Mouse (Mus musculus): ENCODE data around the gene Ap2s1. TPM values are rescaled to one million over a fixed set of nuclear protein-coding genes. Genes with fewer than 3 reads are reported as not detected.

Gene Ap2s1
- polyA plus RNA-seq, 1 experiment from 2014 or later = 262 TPM

DNA sequence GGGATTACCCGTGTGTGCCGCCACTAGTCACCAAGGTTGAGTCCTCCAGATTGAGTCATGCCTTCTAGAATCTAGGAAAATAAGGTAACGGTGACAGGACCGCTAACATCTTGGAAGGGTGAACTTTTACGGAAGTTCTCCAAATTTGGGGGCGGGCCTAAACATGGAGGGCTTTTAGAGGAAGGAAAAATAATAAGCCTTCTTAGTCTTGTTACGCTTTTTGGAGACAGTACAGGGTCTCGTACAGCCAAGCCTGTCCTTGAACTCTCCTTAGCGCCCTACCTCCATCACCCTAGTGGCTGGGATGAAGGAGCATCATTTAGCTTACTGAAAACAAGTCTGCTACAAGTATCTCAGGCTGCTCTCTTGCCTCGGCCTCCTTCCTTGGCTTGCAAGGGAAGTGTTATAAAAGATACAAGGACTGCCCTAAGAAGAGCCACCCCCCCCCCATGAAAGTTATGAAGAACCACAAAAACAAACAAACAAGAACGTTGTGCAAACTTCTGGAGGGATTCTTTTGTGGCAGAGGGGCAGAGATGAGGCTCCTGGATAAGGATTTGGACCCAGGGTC is 44.4 kb downstream of the Ap2s1 start:
- Histone ChIP-seq H3K4me1 (peaks cover 47% of the 10 kb centered on the region), H3K27ac (0 out of 2 replicates have a peak overlapping the region, but pooled peaks have one; percentile 81), H3K9ac (peak overlapping the region; percentile 74), H3K9me3 (replicated peaks) (no peaks in the 10 kb centered on the region), H3K27me3 (no peaks in the 10 kb centered on the region), H3K4me3 (replicated peaks) (peak overlapping the region; percentile 76), H3K4me2 (peak overlapping the region; percentile 99), H3K36me3 (peaks cover 13% of the 10 kb centered on the region)
- ATAC-seq (replicated peaks; ENCODE audit: low FRiP score) = no peak
- 5% methylated on average over 11 of the region's 11 CpGs for WGBS

DNA sequence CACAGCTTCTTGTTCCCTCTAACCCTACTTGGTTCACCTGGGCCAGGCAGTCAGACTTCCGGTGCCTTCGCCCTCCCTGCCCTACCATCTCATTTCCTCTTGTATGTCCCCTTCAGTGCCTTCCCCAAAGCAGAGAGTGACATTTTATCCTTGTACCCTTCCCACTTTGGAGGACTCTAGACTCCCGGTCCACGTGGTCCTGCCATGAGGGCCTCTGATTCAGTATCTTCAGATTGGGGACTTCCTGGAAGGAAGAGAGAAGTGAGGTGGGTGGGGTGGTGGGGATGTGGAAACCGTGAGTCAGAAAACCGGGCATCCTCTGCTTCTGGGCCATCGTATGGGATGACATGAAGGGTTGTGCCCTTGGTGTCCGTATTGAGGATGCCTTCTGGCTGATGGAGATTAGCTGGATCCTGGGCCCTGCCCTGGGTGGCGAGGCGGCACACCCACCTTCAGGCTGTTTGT is 45.0 kb downstream of the Ap2s1 start:
- H3K27ac ChIP-seq = peak overlapping the region; percentile 43; the same call in 1 of the 2 replicates
- peak overlapping the region; percentile 76 for H3K4me3 ChIP-seq (replicated peaks)
- ATAC-seq (replicated peaks; ENCODE audit: low FRiP score) = peak; percentile 29; the same call in 1 of the 2 replicates
- peak overlapping the region; percentile 99 for H3K4me2 ChIP-seq
- 24% methylated on average over 10 of the region's 10 CpGs for WGBS
- peaks cover 19% of the 10 kb centered on the region for H3K36me3 ChIP-seq
- peak overlapping the region; percentile 74 for H3K9ac ChIP-seq
- no peaks in the 10 kb centered on the region for H3K27me3 ChIP-seq
- peaks cover 47% of the 10 kb centered on the region for H3K4me1 ChIP-seq
- H3K9me3 ChIP-seq (replicated peaks) = no peaks in the 10 kb centered on the region

- peak overlapping the region; percentile 76 for H3K4me3 ChIP-seq (replicated peaks)
- ATAC-seq (replicated peaks; ENCODE audit: low FRiP score) = no peak
- peak overlapping the region; percentile 74; the same call in 1 of the 2 replicates for H3K9ac ChIP-seq
- no peaks in the 10 kb centered on the region for H3K9me3 ChIP-seq (replicated peaks)
- peaks cover 20% of the 10 kb centered on the region for H3K36me3 ChIP-seq
- H3K4me1 ChIP-seq = peaks cover 47% of the 10 kb centered on the region
- 44% methylated on average over 17 of the region's 17 CpGs for WGBS
- H3K4me2 ChIP-seq = peak overlapping the region; percentile 99
- H3K27me3 ChIP-seq = no peaks in the 10 kb centered on the region
- peak overlapping the region; percentile 43; the same call in 1 of the 2 replicates for H3K27ac ChIP-seq
These were observed 45.7 kb downstream of the Ap2s1 start for GRCm38 (mm10) chr7:16783758-16784415.

DNA sequence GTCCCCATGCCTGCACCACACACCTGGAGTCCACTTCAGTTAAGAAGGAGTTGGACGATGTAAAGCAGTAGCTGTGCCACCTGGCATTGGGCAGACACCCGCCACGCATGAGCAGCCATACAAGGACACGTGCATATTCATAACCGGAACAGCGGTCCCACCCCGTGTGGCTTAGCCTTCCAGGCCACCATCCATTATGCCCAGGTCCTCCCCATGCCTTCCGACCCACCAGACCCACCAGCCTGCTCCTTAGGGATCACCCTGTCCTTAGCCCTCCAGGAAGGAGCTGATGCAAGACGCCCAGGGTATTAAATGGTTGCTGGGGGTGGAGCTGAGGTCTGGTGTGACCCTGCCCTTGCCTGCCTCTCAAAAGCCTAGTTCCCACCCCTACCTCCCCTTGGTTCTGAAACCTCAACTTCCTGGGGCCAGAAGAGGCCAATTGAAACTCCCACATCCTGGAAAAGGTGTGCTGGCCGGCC is 46.3 kb downstream of the Ap2s1 start:
- Histone ChIP-seq H3K27ac (peak overlapping the region; percentile 43; the same call in 1 of the 2 replicates), H3K27me3 (no peaks in the 10 kb centered on the region), H3K4me3 (replicated peaks) (peak overlapping the region; percentile 76), H3K36me3 (peaks cover 22% of the 10 kb centered on the region), H3K9me3 (replicated peaks) (no peaks in the 10 kb centered on the region), H3K4me2 (peak overlapping the region; percentile 99), H3K4me1 (peaks cover 47% of the 10 kb centered on the region), H3K9ac (0 out of 2 replicates have a peak overlapping the region, but pooled peaks have one; percentile 4)
- ATAC-seq (replicated peaks; ENCODE audit: low FRiP score) = peak; percentile 14; the same call in 1 of the 2 replicates
- WGBS = 65% methylated on average over 10 of the region's 10 CpGs

DNA sequence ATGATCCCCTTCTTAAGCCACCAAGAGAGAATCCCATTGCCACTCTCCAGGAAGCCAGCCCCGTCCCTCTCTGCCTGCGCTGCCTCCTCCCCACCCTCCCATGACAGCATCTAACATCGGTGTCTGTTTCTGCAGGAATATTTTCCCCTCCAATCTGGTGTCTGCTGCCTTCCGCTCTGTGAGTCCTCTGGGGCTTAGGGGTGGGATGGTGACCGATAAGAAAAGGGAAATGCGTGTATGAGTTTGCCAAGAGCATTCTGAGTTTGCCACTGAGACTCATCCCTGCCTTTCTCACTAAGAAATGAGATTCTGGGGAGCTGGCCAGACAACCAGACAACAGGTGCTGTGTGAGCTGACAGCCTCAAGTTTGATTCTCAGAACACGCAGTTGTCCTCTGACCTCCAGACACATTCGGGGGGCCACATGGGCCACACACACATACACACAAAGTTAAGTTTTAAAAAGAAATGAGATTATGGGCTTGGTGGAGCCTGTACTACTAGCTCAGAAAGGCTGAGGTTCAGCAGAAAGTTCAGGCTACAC is 47.4 kb downstream of the Ap2s1 start:
- Histone ChIP-seq H3K27me3 (no peaks in the 10 kb centered on the region), H3K27ac (no peak overlapping the region), H3K4me1 (peaks cover 39% of the 10 kb centered on the region), H3K4me3 (replicated peaks) (no peak overlapping the region), H3K9ac (no peak overlapping the region), H3K4me2 (0 out of 2 replicates have a peak overlapping the region, but pooled peaks have one; percentile 99), H3K36me3 (peaks cover 32% of the 10 kb centered on the region), H3K9me3 (replicated peaks) (no peaks in the 10 kb centered on the region)
- no peak for ATAC-seq (replicated peaks; ENCODE audit: low FRiP score)
- WGBS = 80% methylated on average over 8 of the region's 8 CpGs

DNA sequence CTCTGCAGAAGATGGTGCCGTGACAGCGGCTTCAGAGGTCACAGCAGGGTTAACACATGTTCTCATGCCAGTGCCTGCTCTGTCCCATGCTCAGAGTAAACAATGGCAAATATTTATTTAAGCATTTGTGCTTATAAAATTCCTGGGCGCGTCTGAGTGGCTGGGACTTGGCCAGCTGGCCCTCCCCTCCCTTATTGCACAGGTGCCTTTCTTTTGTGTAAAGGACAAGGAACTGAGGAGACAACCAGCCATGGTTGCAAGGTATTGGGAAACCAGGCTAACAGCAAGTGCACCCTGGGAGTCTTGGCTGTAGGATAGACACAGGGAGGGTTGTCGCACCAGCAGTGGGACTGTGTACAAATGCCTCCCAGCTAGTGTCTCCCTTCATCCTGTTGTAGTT is 54.1 kb downstream of the Ap2s1 start:
- no peak overlapping the region for H3K9ac ChIP-seq
- H3K36me3 ChIP-seq = peaks cover 59% of the 10 kb centered on the region
- H3K4me3 ChIP-seq (replicated peaks) = no peak overlapping the region
- no peaks in the 10 kb centered on the region for H3K9me3 ChIP-seq (replicated peaks)
- ATAC-seq (replicated peaks; ENCODE audit: low FRiP score) = no peak
- no peak overlapping the region for H3K27ac ChIP-seq
- no peak overlapping the region for H3K4me2 ChIP-seq
- H3K4me1 ChIP-seq = no peaks in the 10 kb centered on the region; the same call in 1 of the 2 replicates
- 61% methylated on average over 5 of the region's 5 CpGs for WGBS
- H3K27me3 ChIP-seq = no peaks in the 10 kb centered on the region

DNA sequence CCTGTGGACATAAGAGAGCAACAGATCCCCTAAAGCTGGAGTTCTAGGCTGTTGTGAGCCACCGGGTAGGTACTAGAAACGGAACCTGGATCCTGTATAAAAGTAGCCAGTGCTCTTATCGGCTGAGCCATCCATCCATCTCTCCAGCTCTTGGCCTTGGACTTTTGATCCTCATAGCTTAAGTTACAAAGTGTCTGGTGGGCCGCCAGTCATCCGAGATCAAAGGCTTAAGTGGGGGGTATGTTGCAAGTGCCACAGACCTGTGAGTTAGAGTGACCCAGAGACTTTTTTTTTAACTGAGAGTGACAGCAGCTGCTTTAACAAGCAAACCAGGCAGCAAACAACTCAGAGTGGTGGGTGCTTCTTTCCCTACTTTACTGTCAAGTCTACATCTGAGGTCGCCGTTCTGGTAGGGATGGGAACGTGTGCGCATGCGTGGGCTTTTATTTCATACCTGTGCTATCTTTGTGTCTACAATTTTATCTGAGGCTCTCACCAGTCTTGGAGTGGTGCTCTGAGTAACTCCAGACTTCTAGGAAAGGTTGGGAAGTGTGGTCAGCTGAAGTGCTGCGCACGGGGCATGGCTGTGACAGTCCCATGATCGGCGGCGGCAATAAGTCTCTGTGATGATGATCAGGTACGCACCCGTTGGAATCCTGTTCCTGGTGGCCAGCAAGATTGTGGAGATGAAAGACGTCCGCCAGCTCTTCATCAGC is 55.0 kb downstream of the Ap2s1 start:
- Histone ChIP-seq H3K4me3 (replicated peaks) (no peak overlapping the region), H3K4me2 (no peak overlapping the region), H3K9me3 (replicated peaks) (no peaks in the 10 kb centered on the region), H3K9ac (no peak overlapping the region), H3K27me3 (no peaks in the 10 kb centered on the region), H3K36me3 (peaks cover 59% of the 10 kb centered on the region), H3K27ac (no peak overlapping the region), H3K4me1 (no peaks in the 10 kb centered on the region; the same call in 1 of the 2 replicates)
- no peak for ATAC-seq (replicated peaks; ENCODE audit: low FRiP score)
- 78% methylated on average over 19 of the region's 19 CpGs for WGBS

GRCm38 (mm10) chr7:16794886-16795285 is 56.7 kb downstream of the Ap2s1 start:
- Histone ChIP-seq H3K4me1 (no peaks in the 10 kb centered on the region; the same call in 1 of the 2 replicates), H3K9ac (no peak overlapping the region), H3K4me2 (no peak overlapping the region), H3K4me3 (replicated peaks) (no peak overlapping the region), H3K27me3 (no peaks in the 10 kb centered on the region), H3K9me3 (replicated peaks) (no peaks in the 10 kb centered on the region), H3K36me3 (peaks cover 61% of the 10 kb centered on the region), H3K27ac (no peak overlapping the region)
- 93% methylated on average over 5 of the region's 5 CpGs for WGBS
- ATAC-seq (replicated peaks; ENCODE audit: low FRiP score) = no peak

Other genes starting within 250 kb of the Ap2s1 start
- gene Arhgap35, start 123.4 kb upstream of the Ap2s1 start, polyA plus RNA-seq (2015; fragmentation: Nextera tagmentation; extraction: Ambion mirVana) = 16.8 and 18.2 TPM in 2 replicates
- gene Ceacam15, start 62.7 kb upstream of the Ap2s1 start, polyA plus RNA-seq (2015; fragmentation: Nextera tagmentation; extraction: Ambion mirVana) = not detected in 2 replicates
- gene Ceacam9, start 16.5 kb upstream of the Ap2s1 start, polyA plus RNA-seq (2015; fragmentation: Nextera tagmentation; extraction: Ambion mirVana) = not detected in 2 replicates
- 46.9 and 48.6 TPM in 2 replicates for gene Slc1a5, start 42.9 kb downstream of the Ap2s1 start, polyA plus RNA-seq (2015; fragmentation: Nextera tagmentation; extraction: Ambion mirVana)
- 91.5 and 99.8 TPM in 2 replicates for gene Strn4, start 77.5 kb downstream of the Ap2s1 start, polyA plus RNA-seq (2015; fragmentation: Nextera tagmentation; extraction: Ambion mirVana)
- 32.0 and 34.1 TPM in 2 replicates for gene Fkrp, start 78.3 kb downstream of the Ap2s1 start, polyA plus RNA-seq (2015; fragmentation: Nextera tagmentation; extraction: Ambion mirVana)
- gene Prkd2, start 104.5 kb downstream of the Ap2s1 start, polyA plus RNA-seq (2015; fragmentation: Nextera tagmentation; extraction: Ambion mirVana) = 14.6 and 17.7 TPM in 2 replicates
- gene Dact3, start 136.9 kb downstream of the Ap2s1 start, polyA plus RNA-seq (2015; fragmentation: Nextera tagmentation; extraction: Ambion mirVana) = 2.6 TPM in 2 replicates
- 6.8 and 7.8 TPM in 2 replicates for gene Gng8, start 153.4 kb downstream of the Ap2s1 start, polyA plus RNA-seq (2015; fragmentation: Nextera tagmentation; extraction: Ambion mirVana)
- gene Ptgir, start 168.1 kb downstream of the Ap2s1 start, polyA plus RNA-seq (2015; fragmentation: Nextera tagmentation; extraction: Ambion mirVana) = 1.5 and 2.1 TPM in 2 replicates
- 116 and 124 TPM in 2 replicates for gene Calm3, start 185.7 kb downstream of the Ap2s1 start, polyA plus RNA-seq (2015; fragmentation: Nextera tagmentation; extraction: Ambion mirVana)
- gene Pnmal2, start 206.3 kb downstream of the Ap2s1 start, polyA plus RNA-seq (2015; fragmentation: Nextera tagmentation; extraction: Ambion mirVana) = 7.7 and 9.2 TPM in 2 replicates
- 0.58 and 0.90 TPM in 2 replicates for gene Pnmal1, start 221.3 kb downstream of the Ap2s1 start, polyA plus RNA-seq (2015; fragmentation: Nextera tagmentation; extraction: Ambion mirVana)
- gene Gm42372, start 244.7 kb downstream of the Ap2s1 start, polyA plus RNA-seq (2015; fragmentation: Nextera tagmentation; extraction: Ambion mirVana) = 0.23 and 0.31 TPM in 2 replicates

All from kidney, embryonic 15.5 days (tissue).